Mouse (Mus musculus) fat pad, adult 2 months (tissue): ENCODE results near the gene Mgmt.

Experiments
- DNase-seq: peaks from one replicate; pipeline ENCODE4 v3.0.0-alpha.2; 2011; ENCODE audit warnings: low read depth, low spot score; ENCODE audit errors: extremely low read depth

Mgmt gene

DNA sequence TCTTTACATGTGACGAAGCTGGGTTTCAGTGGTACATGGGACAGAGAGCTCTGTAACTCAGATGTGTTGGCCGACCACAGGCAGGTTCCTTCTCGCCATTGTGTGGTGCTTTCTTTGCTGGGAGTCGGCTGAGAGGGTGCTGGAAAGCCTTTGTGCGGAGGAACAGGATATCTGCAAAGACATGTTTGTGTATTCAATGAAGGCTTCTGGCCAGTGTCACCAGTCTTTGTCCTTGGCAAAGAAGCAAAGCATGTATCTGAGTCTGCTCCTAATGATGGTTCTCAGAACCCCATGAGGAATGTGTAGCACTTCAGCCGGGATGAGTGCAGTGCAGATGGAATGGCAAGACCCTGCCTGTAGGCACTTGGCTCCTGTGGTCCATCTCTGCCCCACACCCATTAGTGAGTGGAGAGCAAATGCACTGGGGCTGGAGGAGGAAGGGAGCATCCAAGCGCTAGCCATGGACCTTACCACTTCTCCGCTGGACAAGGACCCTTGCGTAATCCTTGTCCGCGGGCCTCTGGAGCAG is 14.3 kb downstream of the Mgmt start:
- DNase-seq = no peak

DNA sequence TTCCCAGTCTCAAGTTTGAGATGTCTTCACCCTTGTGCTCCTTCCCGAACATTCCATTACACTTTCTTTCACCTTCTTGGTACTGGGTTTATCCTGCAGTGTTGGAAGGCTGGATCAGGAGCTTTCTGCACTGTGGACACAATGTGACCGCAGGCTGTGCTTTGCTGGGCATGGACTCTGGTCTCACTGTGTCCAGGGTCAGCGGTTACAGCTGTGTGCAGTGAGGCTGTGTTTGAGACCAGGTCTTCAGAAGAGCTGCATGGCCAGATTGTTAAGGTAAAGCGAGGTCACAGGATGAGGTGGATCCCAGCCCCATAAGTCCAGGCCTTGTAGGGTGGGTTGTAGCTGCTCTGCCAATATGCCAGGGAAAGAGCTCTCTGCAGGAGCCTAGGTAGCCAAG is 18.5 kb downstream of the Mgmt start:
- DNase-seq = no peak

DNA sequence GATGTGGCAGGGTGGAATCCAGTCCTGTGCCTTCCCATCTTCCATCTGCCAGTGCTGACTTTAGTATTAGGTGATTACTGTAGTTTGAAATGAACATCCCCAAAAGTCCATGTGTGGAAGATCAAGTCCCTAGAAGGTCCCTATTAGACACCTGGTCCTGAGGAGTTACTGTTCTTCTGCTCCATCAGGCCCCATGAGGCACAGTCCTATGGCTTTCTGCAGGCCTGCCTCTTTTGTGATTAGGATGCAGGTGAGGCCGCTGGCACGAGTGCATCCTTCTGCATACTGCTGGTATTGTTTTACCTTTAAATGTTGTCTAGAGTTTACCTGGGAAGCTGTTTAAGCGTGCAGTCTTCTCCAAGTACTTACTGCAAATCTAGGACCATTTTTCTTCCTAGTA is 21.6 kb downstream of the Mgmt start:
- DNase-seq = no peak

GRCm38 (mm10) chr7:136920976-136921755 is 26.8 kb downstream of the Mgmt start:
- no peak for DNase-seq

- DNase-seq = no peak
Measured at GRCm38 (mm10) chr7:136922230-136922629, 27.8 kb downstream of the Mgmt start.

DNA sequence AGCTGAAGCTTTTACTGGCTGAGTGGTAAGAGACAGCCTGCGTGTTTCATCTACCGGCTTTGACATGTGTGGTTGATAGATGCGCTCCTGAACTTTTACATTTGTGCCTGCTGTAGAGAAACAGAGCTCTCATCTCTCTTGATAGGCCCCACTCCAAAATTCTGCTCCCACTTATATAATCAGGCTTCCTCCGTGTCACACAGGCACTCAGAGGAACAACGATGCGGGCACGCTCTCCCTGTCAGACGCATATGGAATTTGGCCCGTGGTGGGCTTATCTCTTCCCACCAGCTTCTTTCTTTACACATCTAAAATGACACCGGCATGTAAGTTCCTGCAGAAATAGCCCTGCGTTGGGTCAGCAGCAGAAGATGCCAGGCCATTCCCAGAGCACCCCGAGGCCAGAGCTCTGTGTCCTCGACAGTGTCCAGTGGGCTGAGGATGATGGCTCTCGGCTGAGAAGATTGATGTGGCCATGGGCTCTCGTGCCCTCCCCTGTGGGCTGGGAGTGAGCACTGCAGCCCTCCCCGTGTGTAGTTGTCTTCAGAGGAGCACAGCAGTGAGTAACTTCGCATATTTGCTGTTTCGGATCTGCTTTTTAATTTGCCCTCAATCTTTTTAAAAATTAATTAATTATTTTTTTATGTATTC is 30.3 kb downstream of the Mgmt start:
- DNase-seq = no peak

- no peak for DNase-seq
Measured at GRCm38 (mm10) chr7:136926178-136926577, 31.8 kb downstream of the Mgmt start.

DNA sequence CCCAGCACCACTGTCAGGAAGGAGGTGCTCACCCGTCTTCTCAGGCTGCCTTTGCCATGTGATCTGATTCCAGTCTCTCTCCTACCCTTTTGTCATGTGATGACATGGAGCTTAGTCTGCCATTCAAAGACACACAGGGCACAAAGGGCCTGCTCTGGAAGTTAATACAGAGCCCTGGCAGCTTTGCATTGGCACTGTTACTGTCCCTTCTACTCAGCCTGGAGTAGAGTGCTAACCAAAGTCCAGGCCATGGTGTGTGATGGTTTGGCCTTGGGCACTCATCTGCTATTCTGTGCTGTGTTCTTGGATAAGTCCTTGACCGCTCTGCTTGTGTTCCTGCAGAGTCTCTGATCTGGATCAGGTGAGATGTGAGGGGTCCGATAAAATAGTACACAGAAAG is 36.0 kb downstream of the Mgmt start:
- DNase-seq = no peak

- no peak for DNase-seq
Measured at GRCm38 (mm10) chr7:136933367-136933766, 39.0 kb downstream of the Mgmt start.

- no peak for DNase-seq
Measured at GRCm38 (mm10) chr7:136934336-136934735, 39.9 kb downstream of the Mgmt start.

- no peak for DNase-seq
Measured at GRCm38 (mm10) chr7:136934784-136935183, 40.4 kb downstream of the Mgmt start.

GRCm38 (mm10) chr7:136938371-136938770 is 44.0 kb downstream of the Mgmt start:
- DNase-seq = no peak

GRCm38 (mm10) chr7:136942414-136942813 is 48.0 kb downstream of the Mgmt start:
- no peak for DNase-seq

DNA sequence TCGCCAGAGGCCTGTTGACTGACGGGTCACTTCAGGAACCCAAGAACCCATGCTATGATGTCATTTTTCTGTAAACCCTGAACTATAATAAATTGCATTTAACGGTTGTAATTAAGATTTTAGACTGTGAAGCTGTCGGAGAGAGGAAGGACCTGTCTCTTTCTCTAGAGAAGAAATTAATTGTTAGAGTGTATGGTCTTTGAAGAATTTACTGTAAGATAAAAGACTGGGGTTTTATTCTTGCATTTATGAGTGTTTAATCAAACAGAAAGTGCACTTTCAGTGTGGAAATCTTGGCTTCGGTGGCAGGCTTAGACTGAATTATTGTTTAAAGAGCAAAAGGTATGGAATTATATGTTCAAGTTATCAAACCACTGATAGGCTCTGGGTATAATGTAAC is 49.5 kb downstream of the Mgmt start:
- DNase-seq = no peak

DNA sequence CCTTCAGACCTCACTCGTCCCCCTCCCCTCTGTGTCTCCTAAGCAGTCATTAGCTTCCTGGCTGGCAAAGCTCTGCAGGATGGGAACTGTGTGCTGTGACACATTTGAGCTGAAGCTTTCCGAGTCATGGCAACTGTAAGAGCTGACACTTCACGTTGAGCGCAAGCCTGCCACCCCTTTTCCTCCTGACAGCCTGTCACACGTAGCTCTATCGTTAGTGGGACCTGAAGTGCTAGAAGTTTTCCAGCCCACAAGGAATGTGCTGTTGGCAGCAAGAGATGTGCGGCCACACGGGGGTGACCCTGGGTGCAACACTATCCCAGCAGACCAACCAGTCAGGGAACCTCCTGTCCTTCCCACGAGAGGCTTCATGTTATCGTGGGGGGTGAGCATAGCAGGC is 51.3 kb downstream of the Mgmt start:
- DNase-seq = no peak

- no peak for DNase-seq
Measured at GRCm38 (mm10) chr7:136946131-136946530, 51.7 kb downstream of the Mgmt start.

- no peak for DNase-seq
Measured at GRCm38 (mm10) chr7:136948275-136948810, 53.9 kb downstream of the Mgmt start.

- DNase-seq = no peak
Measured at GRCm38 (mm10) chr7:136952608-136953007, 58.2 kb downstream of the Mgmt start.

GRCm38 (mm10) chr7:136953251-136953650 is 58.8 kb downstream of the Mgmt start:
- no peak for DNase-seq

DNA sequence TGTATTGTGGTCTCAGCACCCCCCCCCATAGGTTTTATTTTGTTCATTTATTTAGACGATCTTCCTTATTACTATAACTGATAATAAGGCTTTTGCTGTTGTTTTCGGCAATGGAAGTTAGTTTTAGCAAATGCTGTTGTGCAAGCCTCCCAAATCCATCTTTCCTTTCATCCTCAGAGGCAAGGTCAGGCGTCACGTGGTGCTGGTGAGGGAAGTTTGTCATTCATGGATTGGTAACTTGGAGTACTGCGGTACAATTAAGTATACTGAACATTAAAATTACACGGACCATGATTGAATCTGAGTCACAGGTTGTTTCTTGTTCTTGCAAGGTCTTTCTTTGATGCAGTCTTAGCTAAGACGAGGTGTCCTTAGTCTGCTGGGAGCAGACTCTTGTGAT is 77.9 kb downstream of the Mgmt start:
- DNase-seq = no peak

DNA sequence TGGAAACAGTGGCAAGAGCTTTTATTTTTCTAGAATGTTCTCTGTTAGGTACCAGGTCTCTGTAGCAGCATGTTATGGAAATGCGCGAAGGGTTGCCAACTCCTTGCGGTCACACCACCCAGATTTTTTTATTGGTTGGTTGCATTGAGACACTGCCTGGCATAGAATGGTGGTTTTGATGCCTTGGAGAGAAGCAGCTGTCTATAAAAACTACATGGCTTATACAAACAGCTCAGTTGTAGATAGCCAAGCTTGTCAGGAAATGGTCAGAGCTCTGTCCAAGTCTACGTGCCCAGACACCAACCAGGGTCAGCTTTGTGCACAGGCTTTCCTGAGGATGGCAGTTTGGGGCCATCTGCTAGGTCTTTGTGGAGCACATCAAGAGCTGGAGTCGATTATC is 80.6 kb downstream of the Mgmt start:
- DNase-seq = peak; percentile 50

DNA sequence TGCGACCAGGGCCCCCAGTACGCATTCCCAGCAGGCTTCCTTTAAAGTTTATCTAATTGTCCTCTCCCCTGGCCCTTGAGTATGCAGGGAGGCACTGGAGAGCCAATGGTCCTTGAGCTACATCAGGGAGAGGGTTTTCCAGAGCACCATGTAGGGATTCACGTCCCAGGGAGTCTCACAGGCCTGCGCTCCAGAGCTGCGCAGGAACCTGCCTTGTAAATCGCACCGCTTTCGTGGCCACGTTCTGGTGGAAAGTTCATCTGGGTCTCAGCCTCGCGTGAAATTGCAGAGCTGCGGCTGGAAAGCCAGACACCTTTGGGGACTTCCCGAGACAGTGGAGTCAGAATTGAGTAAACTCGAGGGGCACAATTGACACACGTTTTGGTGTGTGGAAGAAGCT is 103.0 kb downstream of the Mgmt start:
- DNase-seq = no peak
